Mouse (Mus musculus) CH12.LX (cell line): Measurements from ENCODE around the gene Acsbg2. TPM values are rescaled to one million over a fixed set of nuclear protein-coding genes. Genes with fewer than 3 reads are reported as not detected.

ENCODE experiments used
- DNase-seq: peaks from one replicate; pipeline ENCODE4 v3.0.0-alpha.2; 2013; ENCODE audit errors: extremely low read depth
- H3K27ac ChIP-seq: 2 replicates; pipeline ENCODE4 v1.5.1; 2012; ENCODE audit warnings: low read depth, mild to moderate bottlenecking, control low read depth, moderate library complexity; ENCODE audit not compliant: insufficient read depth
- H3K27me3 ChIP-seq: replicated peaks from 2 replicates; pipeline ENCODE3; 2012; ENCODE audit warnings: inconsistent platforms
- H3K36me3 ChIP-seq, 2 experiments: replicated peaks in 1 of 2; 2 replicates each; pipeline versions ENCODE3 to v1.6.1; 2012; ENCODE audit warnings: inconsistent platforms in 1 of 2, low read length in 1 of 2, mild to moderate bottlenecking in 1 of 2, mixed read lengths in 1 of 2, moderate library complexity in 1 of 2; ENCODE audit not compliant: control insufficient read depth in 1 of 2, insufficient read depth in 1 of 2
- H3K4me1 ChIP-seq, 2 experiments: 2 replicates each; pipeline ENCODE4 v1.6.1; 2012; ENCODE audit warnings: inconsistent platforms in 1 of 2, moderate library complexity in 1 of 2; ENCODE audit not compliant: insufficient read depth in 2 of 2, control insufficient read depth in 1 of 2
- H3K4me2 ChIP-seq: 2 replicates; pipeline ENCODE4 v1.6.1; 2012; ENCODE audit warnings: low read depth, mild to moderate bottlenecking, control low read depth; ENCODE audit not compliant: poor library complexity, insufficient read depth, severe bottlenecking
- H3K4me3 ChIP-seq, 3 experiments: fragments of 150-350 bp in 1 of 3; sonication (generic) in 1 of 3; replicated peaks in 1 of 3; 2 replicates each; pipeline versions ENCODE3 to v1.5.1; 2011 to 2012; ENCODE audit warnings: low read depth in 2 of 3, low read length in 2 of 3, mild to moderate bottlenecking in 2 of 3, moderate library complexity in 2 of 3, control low read depth in 1 of 3, improper control_type of control experiment in 1 of 3, inconsistent platforms in 1 of 3, mixed read lengths in 1 of 3; ENCODE audit not compliant: poor library complexity in 1 of 3
- H3K79me2 ChIP-seq: replicated peaks from 2 replicates; pipeline ENCODE4 v1.6.1; 2012; ENCODE audit warnings: mild to moderate bottlenecking, moderate library complexity; ENCODE audit not compliant: control insufficient read depth, poor library complexity, insufficient read depth, severe bottlenecking; ENCODE audit errors: extremely low read depth
- H3K9ac ChIP-seq: 2 replicates; pipeline ENCODE4 v1.6.1; 2012; ENCODE audit warnings: low read depth, mild to moderate bottlenecking, control low read depth, moderate library complexity; ENCODE audit not compliant: insufficient read depth
- H3K9me3 ChIP-seq: replicated peaks from 2 replicates; pipeline ENCODE3; 2012; ENCODE audit warnings: low read length, inconsistent platforms, mixed read lengths
- CHD2 ChIP-seq: IDR thresholded peaks from 2 replicates; pipeline ENCODE4 v1.6.1; 2011; ENCODE audit warnings: low read length, improper control_type of control experiment
- E2F4 ChIP-seq: IDR thresholded peaks from 2 replicates; pipeline ENCODE4 v1.6.1; 2011; ENCODE audit warnings: low read depth, low read length, improper control_type of control experiment; ENCODE audit not compliant: insufficient replicate concordance
- EP300 ChIP-seq: IDR thresholded peaks from 2 replicates; pipeline ENCODE4 v1.6.1; 2011; ENCODE audit warnings: low read length, improper control_type of control experiment
- ETS1 ChIP-seq: conservative IDR thresholded peaks from 2 replicates; pipeline ENCODE4 v1.6.1; 2012; ENCODE audit warnings: low read depth, mild to moderate bottlenecking, inconsistent platforms, low read length, improper control_type of control experiment, moderate library complexity
- GABPA ChIP-seq: IDR thresholded peaks from 2 replicates; pipeline ENCODE4 v1.6.1; 2012; ENCODE audit warnings: low read depth, low read length, improper control_type of control experiment, inconsistent platforms; ENCODE audit not compliant: insufficient replicate concordance
- HCFC1 ChIP-seq: IDR thresholded peaks from 2 replicates; pipeline ENCODE4 v1.6.1; 2012; ENCODE audit warnings: low read depth, mild to moderate bottlenecking, inconsistent platforms, low read length, improper control_type of control experiment
- IRF4 ChIP-seq: IDR thresholded peaks from 2 replicates; pipeline ENCODE4 v1.6.1; 2014; ENCODE audit warnings: low read depth, mild to moderate bottlenecking, inconsistent platforms, low read length, improper control_type of control experiment
- JUND ChIP-seq: conservative IDR thresholded peaks from 2 replicates; pipeline ENCODE4 v1.6.1; 2011; ENCODE audit warnings: low read depth, low read length, improper control_type of control experiment
- MAZ ChIP-seq: IDR thresholded peaks from 2 replicates; pipeline ENCODE4 v1.6.1; 2012; ENCODE audit warnings: low read depth, mild to moderate bottlenecking, inconsistent platforms, low read length, improper control_type of control experiment, moderate library complexity
- MEF2A ChIP-seq: IDR thresholded peaks from 2 replicates; pipeline ENCODE4 v1.6.1; 2014; ENCODE audit warnings: low read depth, mild to moderate bottlenecking, inconsistent platforms, low read length, improper control_type of control experiment, borderline replicate concordance
- MYC ChIP-seq: IDR thresholded peaks from 2 replicates; pipeline ENCODE4 v1.6.1; 2011; ENCODE audit warnings: low read depth, mild to moderate bottlenecking, improper control_type of control experiment, low read length
- NELFE ChIP-seq: IDR thresholded peaks from 2 replicates; pipeline ENCODE4 v1.6.1; 2011; ENCODE audit warnings: low read depth, low read length, improper control_type of control experiment
- NRF1 ChIP-seq: IDR thresholded peaks from 2 replicates; pipeline ENCODE4 v1.6.1; 2014; ENCODE audit warnings: low read depth, mild to moderate bottlenecking, inconsistent platforms, low read length, improper control_type of control experiment, moderate library complexity
- POLR2A ChIP-seq: IDR thresholded peaks from 2 replicates; pipeline ENCODE4 v1.6.1; 2011; ENCODE audit warnings: low read depth, mild to moderate bottlenecking, improper control_type of control experiment, low read length
- RAD21 ChIP-seq: IDR thresholded peaks from 2 replicates; pipeline ENCODE4 v1.6.1; 2011; ENCODE audit warnings: low read depth, mild to moderate bottlenecking, low read length, improper control_type of control experiment, moderate library complexity
- RCOR1 ChIP-seq: conservative IDR thresholded peaks from 2 replicates; pipeline ENCODE4 v1.6.1; 2012; ENCODE audit warnings: low read depth, mild to moderate bottlenecking, inconsistent platforms, low read length, improper control_type of control experiment
- SIN3A ChIP-seq: IDR thresholded peaks from 2 replicates; pipeline ENCODE4 v1.6.1; 2012; ENCODE audit warnings: low read length, improper control_type of control experiment, inconsistent platforms
- TCF12 ChIP-seq: IDR thresholded peaks from 2 replicates; pipeline ENCODE4 v1.6.1; 2014; ENCODE audit warnings: low read depth, mild to moderate bottlenecking, inconsistent platforms, low read length, improper control_type of control experiment
- UBTF ChIP-seq: IDR thresholded peaks from 2 replicates; pipeline ENCODE4 v1.6.1; 2012; ENCODE audit warnings: low read depth, mild to moderate bottlenecking, inconsistent platforms, low read length, improper control_type of control experiment, moderate library complexity
- USF1 ChIP-seq: IDR thresholded peaks from 2 replicates; pipeline ENCODE4 v1.6.1; 2014; ENCODE audit warnings: low read depth, mild to moderate bottlenecking, inconsistent platforms, low read length, improper control_type of control experiment
- USF2 ChIP-seq: conservative IDR thresholded peaks from 2 replicates; pipeline ENCODE4 v1.6.1; 2011; ENCODE audit warnings: low read depth, low read length, improper control_type of control experiment
- ZC3H11A ChIP-seq: IDR thresholded peaks from 2 replicates; pipeline ENCODE4 v1.6.1; 2012; ENCODE audit warnings: low read depth, mild to moderate bottlenecking, inconsistent platforms, low read length, improper control_type of control experiment
- ZKSCAN1 ChIP-seq: IDR thresholded peaks from 2 replicates; pipeline ENCODE4 v1.6.1; 2012; ENCODE audit warnings: low read depth, inconsistent platforms, low read length, improper control_type of control experiment, borderline replicate concordance
- ZMIZ1 ChIP-seq: IDR thresholded peaks from 2 replicates; pipeline ENCODE4 v1.6.1; 2012; ENCODE audit warnings: low read depth, mild to moderate bottlenecking, inconsistent platforms, low read length, improper control_type of control experiment
- ZNF384 ChIP-seq: IDR thresholded peaks from 2 replicates; pipeline ENCODE4 v1.6.1; 2012; ENCODE audit warnings: low read depth, low read length, improper control_type of control experiment, inconsistent platforms
- dilution Hi-C: fragments of 300-500 bp; cut with MboI; formaldehyde crosslinking; loops from 2 replicates; pipeline ENCODE4 v1.14.3; 2020; ENCODE audit warnings: low sequenced_read_pairs; ENCODE audit not compliant: extremely low pct_unique_long_range_greater_than_20kb, extremely low pct_ligation_motif_present
- in situ Hi-C: fragments of 300-500 bp; cut with MboI; formaldehyde crosslinking; loops from 3 replicates; pipeline ENCODE4 v1.14.3; 2019; ENCODE audit warnings: low sequenced_read_pairs, low pct_ligation_motif_present, low pct_unique_long_range_greater_than_20kb, mixed read lengths
- polyA plus RNA-seq: library from polyadenylated mRNA; unstranded; fragments of >175 nt; gene quantifications from 2 replicates; pipeline ENCODE4 v1.2.1, GENCODE M21; 2012; ENCODE audit warnings: low read depth; ENCODE audit not compliant: insufficient read length
- total RNA-seq, 2 experiments: library from RNA; depleted of rRNA; stranded (reverse); fragments of 300-350 nt in 1 of 2; fragments of >200 nt in 1 of 2; gene quantifications; 2 replicates each; pipeline ENCODE4 v1.2.3; 2012 to 2014

Gene Acsbg2
- total and polyA plus RNA-seq, 3 experiments = not detected

DNA sequence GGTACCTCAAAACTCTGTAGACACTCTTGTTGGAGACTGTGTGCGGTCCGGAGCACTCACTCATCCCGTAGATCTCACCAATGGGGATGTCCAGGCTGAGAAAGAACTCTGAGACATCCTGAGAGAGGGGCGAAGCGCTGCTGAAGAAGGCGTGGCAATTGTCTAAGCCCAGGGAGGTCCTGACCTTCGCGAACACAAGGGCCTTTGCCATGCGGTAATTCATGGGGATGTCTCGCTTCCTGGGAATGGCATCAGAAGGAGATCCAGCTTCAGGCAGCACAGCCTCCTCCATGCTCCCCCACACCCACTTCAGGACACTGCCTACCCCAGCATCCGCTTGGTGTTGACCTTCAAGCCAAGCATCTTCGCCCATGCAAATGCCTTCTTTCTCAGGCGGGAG lies 24.5 kb downstream of the Acsbg2 start:
- no peak for DNase-seq
- H3K27me3 ChIP-seq = peaks cover 38% of the 10 kb centered on the region
- no peak overlapping the region for H3K4me2 ChIP-seq
- no peaks in the 10 kb centered on the region for H3K79me2 ChIP-seq
- no peak overlapping the region for H3K9ac ChIP-seq
- dilution Hi-C loops = no loop called here
- no peaks in the 10 kb centered on the region for H3K9me3 ChIP-seq
- TF ChIP-seq NELFE = no peak
- TF ChIP-seq MAZ = no peak
- no peak for TF ChIP-seq TCF12
- TF ChIP-seq USF2 = no peak
- no peak for TF ChIP-seq SIN3A
- TF ChIP-seq E2F4 = no peak
- no peak for TF ChIP-seq HCFC1
- no peak for TF ChIP-seq ZKSCAN1
- no peak for TF ChIP-seq RCOR1
- no peak for TF ChIP-seq ETS1
- TF ChIP-seq POLR2A = no peak
- no peak for TF ChIP-seq JUND
- TF ChIP-seq RAD21 = no peak
- TF ChIP-seq IRF4 = no peak
- TF ChIP-seq UBTF = no peak
- TF ChIP-seq ZMIZ1 = no peak
- no peak for TF ChIP-seq MYC
- no peak for TF ChIP-seq EP300
- no peak for TF ChIP-seq CHD2
- TF ChIP-seq NRF1 = no peak
- H3K4me3 ChIP-seq = no peak overlapping the region
- H3K4me1 ChIP-seq = peaks cover 3 to 4% of the 10 kb centered on the region in 2 experiments; a peak in 2 of 4 replicates
- in situ Hi-C loops = no loop called here
- no peaks in the 10 kb centered on the region for H3K36me3 ChIP-seq
- no peak overlapping the region for H3K27ac ChIP-seq

DNA sequence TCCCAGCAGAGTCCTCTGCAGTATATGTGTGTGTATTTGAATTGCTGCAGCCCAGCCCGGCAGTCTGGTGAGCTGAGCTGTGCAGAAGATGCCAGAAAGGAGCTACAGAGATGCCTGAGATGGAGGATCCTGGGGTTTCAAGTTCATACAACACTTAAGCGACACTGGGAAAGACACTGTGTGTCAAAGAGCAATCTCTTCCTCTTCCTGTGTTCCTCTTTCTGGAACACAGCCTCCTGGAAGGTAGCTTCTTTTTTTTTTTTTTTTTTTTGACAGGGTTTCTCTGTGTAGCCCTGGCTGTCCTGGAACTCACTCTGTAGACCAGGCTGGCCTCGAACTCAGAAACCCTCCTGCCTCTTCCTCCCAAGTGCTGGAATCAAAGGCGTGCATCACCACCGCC lies 25.5 kb downstream of the Acsbg2 start:
- peaks cover 36% of the 10 kb centered on the region for H3K27me3 ChIP-seq
- TF ChIP-seq POLR2A (no peak), ZNF384 (no peak), USF1 (no peak), ZC3H11A (no peak), USF2 (no peak), MEF2A (no peak), JUND (no peak), GABPA (no peak), RAD21 (no peak), HCFC1 (no peak), UBTF (no peak), IRF4 (no peak)
- TF ChIP-seq, all 38 proteins: peak for 0
- no peaks in the 10 kb centered on the region for H3K9me3 ChIP-seq
- H3K27ac ChIP-seq = no peak overlapping the region
- H3K4me3 ChIP-seq = no peak overlapping the region
- no peaks in the 10 kb centered on the region for H3K36me3 ChIP-seq
- dilution Hi-C loops = no loop called here
- H3K79me2 ChIP-seq = no peaks in the 10 kb centered on the region
- no peak for DNase-seq
- in situ Hi-C loops = no loop called here
- H3K4me2 ChIP-seq = no peak overlapping the region
- H3K9ac ChIP-seq = no peak overlapping the region
- H3K4me1 ChIP-seq = peaks cover 3 to 4% of the 10 kb centered on the region in 2 experiments; a peak in 2 of 4 replicates
